Mouse (Mus musculus) heart, adult 8-10 months (tissue): ENCODE data around the gene Grin3a. TPM values are rescaled to one million over a fixed set of nuclear protein-coding genes. Genes with fewer than 3 reads are reported as not detected.
A peak's percentile ranks its signal among the peaks of the same experiment; 100 is the strongest.

Experiments used
- DNase-seq: peaks from one replicate; pipeline ENCODE4 v3.0.0; 2022; ENCODE audit warnings: low spot score
- total RNA-seq, 4 experiments: library from RNA; stranded (reverse); gene quantifications; 2 replicates each; pipeline ENCODE4 v1.2.4; 2022

Grin3a gene
- total RNA-seq: under 1 TPM; 0.03 to 0.22 (median 0.14) TPM

GRCm38 (mm10) chr4:49845612-49845985, at the start of gene Grin3a:
Gene Grin3a, minus strand, starts transcription at chr4:49845744.
- peak; percentile 9 for DNase-seq

DNA sequence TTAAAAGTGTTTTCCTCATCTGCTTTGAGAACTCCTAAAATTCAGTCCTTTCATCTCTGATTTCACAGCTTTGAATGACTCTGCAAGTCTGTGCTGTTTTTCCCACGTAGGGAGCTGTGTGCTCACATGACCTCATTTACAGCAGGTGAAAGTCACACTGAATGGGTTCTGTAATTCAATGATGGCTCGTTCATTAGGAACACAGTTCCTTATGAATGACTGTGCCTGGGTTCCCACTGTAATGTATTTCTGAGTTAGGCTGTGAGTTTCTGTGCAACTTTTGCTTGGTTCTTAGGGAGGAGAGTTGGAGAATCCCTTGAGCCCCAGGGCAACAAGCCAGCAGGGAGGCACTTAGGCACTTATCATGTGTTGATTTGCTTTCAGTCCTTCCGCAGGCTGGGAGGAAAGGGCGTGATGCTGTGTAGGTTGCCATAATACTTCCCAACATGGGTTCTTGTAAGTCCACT, 46.3 kb upstream of the Grin3a start:
- DNase-seq: peak; percentile 5

- no peak for DNase-seq
Observed at GRCm38 (mm10) chr4:49877084-49877483, 31.5 kb upstream of the Grin3a start.

DNA sequence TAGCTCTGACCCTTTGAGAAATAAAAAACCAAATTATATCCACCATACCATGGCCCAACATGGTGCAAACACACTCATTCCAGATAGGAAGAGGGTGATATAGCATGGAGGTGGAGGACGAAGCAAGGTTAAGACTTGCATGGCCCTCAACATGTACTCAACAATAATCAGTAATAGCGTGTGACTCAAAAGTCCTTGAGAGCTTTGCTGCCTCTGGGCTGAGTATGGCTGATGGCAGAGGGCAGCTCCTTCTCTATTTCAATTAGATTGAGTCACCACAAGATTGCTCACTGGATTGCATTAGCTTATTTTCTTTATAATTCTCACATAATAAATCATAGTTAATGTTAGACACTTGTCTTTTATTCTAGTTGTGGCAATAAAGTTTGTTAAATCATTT, 15.1 kb upstream of the Grin3a start:
- no peak for DNase-seq

DNA sequence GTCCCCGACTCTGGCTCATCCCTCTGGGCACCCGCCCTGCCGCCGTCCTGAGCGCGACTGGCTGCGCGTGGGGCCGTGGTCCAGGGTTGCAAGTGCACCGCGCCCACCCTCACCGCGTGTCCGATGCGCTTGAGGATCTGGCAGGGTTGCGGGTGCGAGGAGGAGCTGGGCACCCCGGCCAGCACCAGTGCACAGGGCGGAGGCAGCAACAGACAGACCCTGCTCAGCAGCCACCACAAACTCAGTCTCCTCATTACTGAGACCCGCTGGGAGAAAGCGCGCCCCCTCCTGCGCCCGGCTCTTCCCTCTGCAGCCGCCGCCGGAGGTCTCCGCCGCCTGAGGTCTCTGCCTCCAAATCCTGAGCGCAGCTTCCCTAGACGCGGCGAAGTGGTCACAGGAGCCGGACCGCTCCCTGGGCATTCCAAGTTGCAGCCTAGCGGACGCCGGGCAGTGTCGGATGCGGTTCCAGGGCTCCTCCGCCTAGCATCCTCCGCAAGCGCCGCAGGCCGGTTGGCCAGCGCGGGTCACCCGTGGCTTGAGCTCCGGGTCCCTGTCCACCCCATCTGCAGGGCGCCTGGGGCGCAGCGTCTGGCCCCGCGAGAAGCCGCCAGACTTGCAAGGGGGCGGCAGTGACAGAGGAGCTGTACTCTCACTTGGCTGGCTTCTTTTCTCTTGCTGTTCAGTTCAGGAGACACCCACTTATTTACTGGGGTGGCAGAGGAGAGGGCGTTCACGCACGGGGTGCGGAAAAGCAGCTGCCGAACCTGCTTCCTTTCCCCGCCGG, 524 bp downstream of the Grin3a start:
- no peak for DNase-seq

DNA sequence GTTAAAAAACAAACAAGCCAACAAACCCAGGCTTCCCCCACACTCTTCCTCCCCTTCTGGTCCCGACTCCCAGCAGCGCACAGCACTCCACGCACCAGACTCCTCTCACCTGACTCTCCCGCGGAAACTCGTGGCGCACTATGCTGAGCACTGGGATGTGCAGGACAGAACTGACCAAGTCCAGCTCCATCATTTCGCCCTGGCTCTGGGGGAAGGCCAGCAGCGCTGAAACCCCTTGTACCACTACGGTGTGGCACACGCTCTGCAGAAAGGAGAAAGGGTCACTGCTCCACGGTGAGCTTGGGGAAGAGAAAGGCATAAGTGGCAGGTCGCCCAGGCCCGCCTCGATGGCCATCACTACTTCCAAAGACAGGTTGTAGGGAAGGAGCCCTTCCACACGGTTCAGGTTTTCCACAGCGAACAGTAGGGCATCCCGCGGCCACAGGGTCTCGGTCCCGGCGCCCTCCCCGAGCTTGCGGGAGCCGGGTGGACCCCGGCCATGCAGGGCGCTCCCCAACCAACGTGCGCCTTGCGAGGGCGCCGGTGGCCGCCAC, 1.2 kb downstream of the Grin3a start:
- DNase-seq: no peak

GRCm38 (mm10) chr4:49843787-49844186, 1.8 kb downstream of the Grin3a start:
- DNase-seq: no peak

DNA sequence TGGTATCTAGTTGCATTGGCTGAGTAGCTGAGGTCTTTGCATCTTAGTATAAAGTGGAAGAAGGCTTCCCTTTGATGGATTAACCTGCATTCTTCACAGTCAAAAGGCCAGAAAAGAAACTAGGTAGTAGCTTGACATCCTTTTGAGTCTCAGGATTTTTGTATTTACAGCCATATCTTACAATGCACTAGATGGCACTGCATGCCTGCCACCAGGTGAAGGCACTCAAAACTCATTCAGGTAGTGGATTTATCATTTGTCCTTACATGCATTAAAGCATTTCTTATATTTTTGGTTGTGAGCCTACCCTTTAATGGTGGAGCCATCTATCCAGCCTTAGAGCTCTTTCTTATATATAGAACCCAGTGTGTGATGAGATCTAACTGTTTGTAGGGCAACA, 13.5 kb downstream of the Grin3a start:
- DNase-seq: no peak

- DNase-seq: no peak
Observed at GRCm38 (mm10) chr4:49813852-49814251, 31.7 kb downstream of the Grin3a start.

DNA sequence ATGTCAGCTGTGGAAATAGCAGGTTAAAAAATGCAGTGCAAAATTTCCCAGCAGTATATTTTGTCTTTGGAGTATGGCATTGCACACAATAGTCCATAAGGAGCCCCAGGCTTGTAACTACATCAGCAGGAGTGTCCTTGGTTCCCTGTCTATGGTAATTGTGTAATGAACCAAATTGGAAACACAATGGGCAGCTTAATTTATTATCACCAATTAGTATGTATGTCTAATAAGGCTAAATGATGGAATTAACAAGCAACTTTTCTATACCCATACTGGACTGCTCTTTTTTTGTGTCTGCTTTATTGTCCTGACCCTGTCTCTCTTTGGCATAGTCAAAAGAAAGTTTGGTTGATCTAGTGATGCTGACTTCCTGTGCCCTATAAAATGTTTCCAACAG, 38.8 kb downstream of the Grin3a start:
- DNase-seq: no peak

DNA sequence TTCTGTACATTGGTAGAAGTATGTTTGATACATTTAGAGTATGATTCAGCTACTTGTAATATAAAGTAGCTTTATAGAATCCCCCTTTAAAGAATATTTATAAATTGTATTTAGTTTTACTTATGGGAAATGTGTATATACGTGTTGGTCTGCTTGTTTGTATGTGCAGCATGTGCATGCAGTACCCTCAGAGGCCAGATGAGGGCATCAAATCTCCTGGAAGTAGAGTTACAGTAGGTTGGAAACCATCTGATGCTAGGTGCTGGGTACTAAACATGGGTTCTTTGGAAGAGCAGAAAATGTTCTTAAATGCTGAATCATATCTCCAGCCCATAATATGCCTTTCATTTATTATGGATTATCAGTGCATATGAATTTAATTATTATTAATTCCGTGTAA, 46.2 kb downstream of the Grin3a start:
- DNase-seq: no peak

DNA sequence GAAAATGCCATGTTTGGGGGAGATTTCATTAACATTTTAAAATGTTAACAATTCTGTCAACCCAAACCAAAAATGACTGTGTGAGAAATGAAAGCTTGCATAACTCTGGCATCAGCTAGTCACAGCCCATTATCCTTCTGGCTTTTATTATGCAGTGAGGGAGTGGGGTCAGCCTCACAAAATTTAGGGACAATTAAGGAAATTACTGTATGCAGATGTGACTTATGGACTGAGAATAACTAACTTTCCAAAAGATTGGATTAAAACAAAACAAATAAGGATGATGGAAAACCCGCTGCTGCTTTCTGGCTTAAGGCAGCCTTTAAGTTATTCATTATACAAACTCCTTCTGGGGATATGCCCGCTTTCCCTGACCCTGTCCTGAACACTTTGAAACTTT, 56.6 kb downstream of the Grin3a start:
- DNase-seq: no peak

- DNase-seq: no peak
Observed at GRCm38 (mm10) chr4:49742847-49743246, 102.7 kb downstream of the Grin3a start.

- DNase-seq: no peak
Observed at GRCm38 (mm10) chr4:49741942-49742341, 103.6 kb downstream of the Grin3a start.

DNA sequence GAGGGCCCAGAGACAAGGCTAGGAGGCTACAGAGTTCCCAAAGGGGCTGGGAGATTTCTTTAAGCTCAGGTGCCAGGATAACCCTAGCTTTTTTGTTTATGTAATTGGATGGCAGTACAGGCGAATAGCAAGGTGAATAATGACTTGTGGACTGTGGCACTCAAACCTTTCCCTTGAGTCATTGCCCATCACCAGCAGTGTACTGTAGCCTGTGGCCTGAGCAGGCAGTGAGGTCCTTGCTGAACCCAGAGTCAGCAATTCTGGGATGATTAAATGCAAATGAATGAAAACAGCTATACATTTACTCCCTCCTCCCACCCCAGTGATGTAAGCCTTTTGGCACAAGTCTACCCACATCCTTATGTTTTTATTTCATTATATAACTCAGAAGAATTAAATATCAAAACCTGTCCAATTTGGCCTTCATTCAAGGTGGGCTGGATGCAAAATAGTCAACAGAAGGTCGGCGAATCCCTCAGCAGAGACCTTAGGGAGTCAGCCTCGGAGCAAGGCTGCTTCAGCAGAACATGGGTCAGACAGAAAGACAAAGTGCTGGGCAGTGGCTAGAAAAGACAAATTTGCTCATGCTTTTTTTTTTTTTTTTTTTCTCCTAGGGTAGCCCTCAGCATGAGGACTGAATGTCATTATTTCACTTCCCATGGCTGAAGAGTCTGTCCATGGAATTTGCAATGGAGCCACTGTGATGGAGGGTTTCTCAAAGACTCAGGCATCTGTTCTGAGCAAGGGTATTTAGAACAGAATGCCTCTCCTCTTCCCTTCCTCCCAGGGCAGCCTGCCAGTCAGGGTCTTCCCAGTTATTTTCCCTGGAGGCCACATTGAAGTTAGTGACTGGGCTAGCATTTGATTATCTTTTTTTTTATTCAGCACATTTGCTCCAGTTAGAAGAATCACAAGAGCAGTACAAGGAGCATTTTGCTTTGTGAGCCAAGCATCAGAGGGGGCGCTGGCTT, 104.5 kb downstream of the Grin3a start:
- no peak for DNase-seq

DNA sequence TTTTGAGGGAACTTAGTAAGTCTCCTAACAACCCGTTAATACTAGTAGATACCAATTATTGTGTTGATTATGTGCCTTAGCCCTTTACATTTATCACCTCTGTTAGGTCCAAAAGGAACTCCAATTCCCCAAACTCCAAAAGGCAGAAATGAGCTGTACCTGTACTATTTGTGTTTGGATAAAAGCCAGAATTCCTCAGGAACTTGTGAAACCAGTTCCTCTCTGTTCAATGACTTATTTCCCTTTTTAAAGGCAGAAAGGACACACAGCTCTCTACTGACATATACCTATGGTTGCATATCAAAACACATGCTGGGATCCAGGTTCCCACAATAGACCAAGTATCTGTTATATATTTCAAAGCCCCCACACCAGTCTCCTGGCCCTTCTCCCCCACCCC, 106.0 kb downstream of the Grin3a start:
- DNase-seq: no peak

DNA sequence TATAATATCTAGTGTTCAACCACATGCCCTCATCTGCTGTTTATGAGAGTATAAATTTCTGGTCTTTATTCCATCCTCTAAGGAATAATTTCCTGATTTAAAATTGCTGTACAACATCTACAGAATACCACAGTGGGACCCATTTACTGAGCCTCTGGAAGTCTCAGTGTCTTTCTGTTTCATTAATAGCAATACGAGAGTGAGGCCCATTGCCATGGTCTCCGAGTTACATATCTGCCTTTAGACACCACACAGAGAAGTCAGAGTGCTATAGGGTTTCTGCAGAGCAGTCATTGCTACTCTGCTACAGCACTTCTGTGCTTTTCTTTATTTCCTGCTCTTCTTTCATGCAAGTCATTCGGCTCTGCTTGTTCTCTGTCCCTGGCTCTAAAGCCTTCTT, 116.2 kb downstream of the Grin3a start:
- no peak for DNase-seq

- DNase-seq: no peak
Observed at GRCm38 (mm10) chr4:49723908-49724307, 121.6 kb downstream of the Grin3a start.

DNA sequence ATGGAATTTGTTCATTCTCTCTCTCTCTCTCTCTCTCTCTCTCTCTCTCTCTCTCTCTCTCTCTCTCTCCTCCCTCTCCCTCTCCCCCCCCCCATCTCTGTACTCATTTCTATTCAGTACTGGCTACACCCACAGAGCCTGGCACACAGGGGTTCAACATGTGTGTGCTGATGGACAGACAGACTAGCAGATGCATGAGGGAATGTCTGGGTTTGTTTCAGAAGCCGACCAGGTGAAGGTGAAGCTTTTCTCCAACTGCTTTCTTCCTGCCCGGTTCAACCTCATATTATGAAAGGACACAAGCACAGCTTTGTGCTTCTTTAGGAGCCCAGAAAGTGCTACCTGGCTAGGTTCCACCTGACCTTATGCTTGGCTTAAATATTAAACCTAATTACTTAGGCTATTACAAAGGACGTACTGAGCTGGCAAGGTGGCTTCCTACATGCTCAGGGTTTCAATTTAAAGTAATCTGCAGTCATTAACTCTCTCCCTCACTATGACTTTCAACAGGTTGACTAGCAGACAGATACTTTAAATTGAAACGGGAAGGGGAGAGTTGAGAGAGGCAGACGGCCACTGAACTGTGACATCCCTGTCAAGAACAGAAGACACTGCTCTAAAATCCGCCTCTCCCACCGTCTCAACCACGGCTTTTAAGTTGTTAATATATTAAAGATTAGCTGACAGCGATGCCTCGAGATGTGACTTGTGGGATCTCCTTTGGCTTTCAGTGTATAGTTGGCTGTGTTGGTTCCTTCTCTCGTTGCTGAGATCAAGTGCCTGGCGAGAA, 153.9 kb downstream of the Grin3a start:
- DNase-seq: no peak

DNA sequence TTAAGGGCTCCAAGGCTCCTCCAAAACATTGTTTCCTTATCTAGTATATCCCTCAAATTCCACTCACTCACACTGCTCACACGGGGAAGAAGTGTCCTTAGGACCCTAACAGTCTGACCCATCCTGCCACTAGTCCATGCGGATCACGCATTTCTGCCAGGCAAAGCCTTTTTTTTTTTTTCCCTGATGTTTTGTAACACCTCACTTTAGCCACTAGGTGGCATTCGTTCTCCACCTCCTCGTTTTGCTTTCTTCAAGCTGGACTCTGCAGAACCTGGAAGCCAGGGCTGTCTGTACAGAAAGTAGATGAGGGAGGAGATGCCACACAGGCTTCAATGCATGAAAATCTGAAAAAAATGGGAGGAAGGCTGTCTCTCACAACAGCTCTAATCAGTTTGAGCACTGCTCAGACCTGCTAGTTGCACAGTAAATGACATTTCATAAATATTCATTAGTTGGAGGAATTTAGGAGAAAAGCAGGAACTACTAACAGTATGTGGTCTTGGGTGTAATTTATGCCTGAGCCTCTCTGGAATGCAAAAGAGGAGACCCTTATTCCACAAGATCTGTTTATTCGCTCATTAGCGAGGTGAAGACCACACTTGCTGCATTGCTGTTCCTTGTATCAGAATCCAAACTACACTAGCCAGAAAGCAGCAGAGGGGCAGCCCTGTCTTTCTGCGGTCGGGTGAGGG, 156.8 kb downstream of the Grin3a start:
- DNase-seq: peak; percentile 19

DNA sequence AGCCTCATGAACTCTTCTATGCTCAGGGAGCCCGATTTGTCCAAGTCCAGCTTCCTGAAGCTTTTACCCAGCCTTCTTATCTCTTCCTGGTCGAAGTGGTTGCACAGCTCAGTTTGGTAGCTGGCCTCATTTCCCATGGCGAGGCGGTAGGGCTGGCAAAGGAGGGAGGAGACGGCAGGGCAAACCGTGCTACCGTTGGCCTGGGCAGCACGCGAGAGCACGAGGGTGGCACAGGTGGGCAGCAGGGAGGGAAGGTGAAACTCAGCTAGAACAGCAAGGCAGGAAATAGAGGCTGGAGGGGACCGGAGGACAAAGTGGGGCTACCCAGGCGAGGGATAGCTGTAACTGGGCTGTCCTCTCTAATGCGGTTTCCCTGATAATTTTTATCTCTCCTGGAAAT, 163.7 kb downstream of the Grin3a start, which contains the start of gene Ppp3r2:
TSS of gene Ppp3r2 (minus strand) at position 213 of the 400 bp plus-strand sequence.
- no peak for DNase-seq
